Mouse (Mus musculus) urinary bladder, adult 18-20 months (tissue): ENCODE results near the gene Hist1h2ai.
"Not testable (repeated sequence)": the region's sequence is repeated elsewhere in the genome, so short reads cannot be mapped to it uniquely, and the experiment has no call there.

Experiments used
- DNase-seq, 2 experiments: peaks; one replicate each; pipeline ENCODE4 v3.0.0; 2022; ENCODE audit warnings: low spot score in 2 of 2, mixed read lengths in 2 of 2

The Hist1h2ai gene

GRCm38 (mm10) chr13:21727948-21728572 lies 11.8 kb downstream of the Hist1h2ai start:
- no peak for DNase-seq

- no peak for DNase-seq
These were observed 13.3 kb downstream of the Hist1h2ai start for GRCm38 (mm10) chr13:21729544-21729943.

GRCm38 (mm10) chr13:21733466-21733865 lies 17.2 kb downstream of the Hist1h2ai start:
- DNase-seq: no peak

GRCm38 (mm10) chr13:21734010-21734905 lies 18.0 kb downstream of the Hist1h2ai start:
- peak; percentile 35 to 74 for DNase-seq

GRCm38 (mm10) chr13:21734906-21735767 lies 18.9 kb downstream of the Hist1h2ai start, which contains the start of gene Hist1h4j:
Gene Hist1h4j, plus strand, starts transcription at chr13:21735064.
- DNase-seq: peak; percentile 26 to 56

GRCm38 (mm10) chr13:21745006-21745405 lies 28.8 kb downstream of the Hist1h2ai start:
- DNase-seq: no peak

- DNase-seq: no peak
These were observed 33.4 kb downstream of the Hist1h2ai start for GRCm38 (mm10) chr13:21749387-21750158.

GRCm38 (mm10) chr13:21750159-21751017 lies 34.2 kb downstream of the Hist1h2ai start, which contains the start of gene Hist1h4k:
Gene Hist1h4k, minus strand, starts transcription at chr13:21750505.
- DNase-seq: peak; percentile 62 to 77

- no peak for DNase-seq
These were observed 35.2 kb downstream of the Hist1h2ai start for GRCm38 (mm10) chr13:21751417-21751816.

GRCm38 (mm10) chr13:21751827-21752226 lies 35.6 kb downstream of the Hist1h2ai start:
- DNase-seq: no peak

- no peak for DNase-seq
These were observed 36.1 kb downstream of the Hist1h2ai start for GRCm38 (mm10) chr13:21752356-21752755.

- no peak for DNase-seq
These were observed 36.9 kb downstream of the Hist1h2ai start for GRCm38 (mm10) chr13:21753051-21753523.

GRCm38 (mm10) chr13:21753524-21754285 lies 37.5 kb downstream of the Hist1h2ai start, which contains the start of the genes Hist1h2ak and Hist1h2bn:
Gene Hist1h2ak, minus strand, starts transcription at chr13:21753827.
Gene Hist1h2bn, plus strand, starts transcription at chr13:21754123.
- DNase-seq: peak; percentile 9 to 23

GRCm38 (mm10) chr13:21754294-21755001 lies 38.2 kb downstream of the Hist1h2ai start:
- DNase-seq: not testable (repeated sequence)

- DNase-seq: no peak
These were observed 39.5 kb downstream of the Hist1h2ai start for GRCm38 (mm10) chr13:21755707-21756106.
